Mouse (Mus musculus): ENCODE measurements around the gene Slc2a4. TPM values are rescaled to one million over a fixed set of nuclear protein-coding genes. Genes with fewer than 3 reads are reported as not detected.
"Not testable (repeated sequence)": the region's sequence is repeated elsewhere in the genome, so short reads cannot be mapped to it uniquely, and the experiment has no call there.

Gene Slc2a4
- polyA plus RNA-seq, 1 experiment from 2014 or later, result 34.1 TPM

DNA sequence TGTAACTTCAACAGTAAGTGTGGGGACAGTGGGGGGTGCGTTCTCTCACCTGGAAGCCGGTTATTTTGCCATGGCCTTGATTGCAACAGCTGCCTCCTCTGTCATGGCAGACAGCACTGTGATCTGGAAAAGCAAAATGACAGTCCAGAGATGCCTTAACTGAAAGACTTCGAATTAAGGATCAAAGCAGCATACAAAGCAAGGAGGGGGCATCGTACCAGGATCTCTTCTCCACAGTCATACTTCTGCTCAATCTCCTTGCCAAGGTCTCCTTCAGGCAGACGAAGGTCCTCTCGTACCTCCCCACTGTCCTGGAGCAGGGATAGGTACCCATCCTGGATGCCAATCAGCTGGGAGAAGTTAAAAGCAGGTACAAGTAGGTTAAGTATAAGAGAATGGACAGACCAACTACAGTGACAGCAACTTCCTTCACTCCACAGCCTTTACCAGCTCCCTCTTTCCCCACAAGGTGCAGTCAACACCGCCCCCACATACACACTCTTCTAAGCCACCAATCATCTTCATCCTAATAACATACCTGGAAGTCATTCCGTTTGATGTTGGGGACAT lies 30.5 kb downstream of the Slc2a4 start:
- no peak overlapping the region for H3K27ac ChIP-seq
- no peak overlapping the region for H3K9ac ChIP-seq (replicated peaks)
- H3K4me3 ChIP-seq (replicated peaks), result no peak overlapping the region
- H3K9me3 ChIP-seq, result no peaks in the 10 kb centered on the region
- 86% methylated on average over 8 of the region's 8 CpGs for WGBS
- peaks cover 50% of the 10 kb centered on the region for H3K4me1 ChIP-seq (replicated peaks)
- no peaks in the 10 kb centered on the region for H3K27me3 ChIP-seq
- H3K4me2 ChIP-seq, result no peak overlapping the region
- ATAC-seq (ENCODE audit: insufficient number of reproducible peaks, insufficient read depth, low FRiP score, low TSS enrichment, low read depth), result no peak
- H3K36me3 ChIP-seq, result peaks cover 60% of the 10 kb centered on the region

DNA sequence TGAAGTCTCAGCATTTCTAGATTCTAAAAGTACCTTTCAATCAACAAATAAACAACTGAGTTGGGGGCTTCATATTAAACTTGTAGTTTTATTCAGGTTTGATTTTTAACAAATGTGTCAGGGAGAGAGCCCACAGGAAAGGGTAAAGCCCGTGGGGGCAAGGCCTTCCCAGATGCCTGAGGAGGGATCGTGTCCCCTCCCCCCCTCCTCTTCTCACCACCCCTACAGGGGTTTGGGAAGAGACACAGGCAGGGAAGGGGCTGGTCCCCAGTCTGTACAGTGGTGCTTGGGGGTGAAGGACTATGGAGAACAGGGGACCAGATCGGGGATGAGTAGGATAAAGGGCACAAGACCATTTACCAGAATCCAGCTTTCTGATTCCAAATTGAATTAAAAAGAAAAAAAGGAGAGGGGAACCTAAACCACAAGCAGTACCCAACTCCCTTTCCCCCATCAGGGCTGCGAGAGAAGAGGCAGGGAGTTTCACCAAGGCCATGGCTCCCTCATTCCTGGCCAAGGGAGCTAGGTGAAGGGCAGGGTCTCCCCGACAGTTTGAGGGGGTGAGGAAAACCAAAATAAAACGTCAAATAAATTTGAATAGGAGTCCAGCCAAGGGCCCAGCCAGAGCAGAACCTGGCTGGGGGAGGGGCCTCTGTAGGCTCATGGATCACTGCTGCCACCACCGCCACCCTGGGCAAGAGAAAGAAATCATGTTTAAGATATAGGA lies 31.2 kb downstream of the Slc2a4 start:
- not testable (repeated sequence) for H3K9ac ChIP-seq (replicated peaks); ATAC-seq (ENCODE audit: insufficient number of reproducible peaks, insufficient read depth, low FRiP score, low TSS enrichment, low read depth); H3K4me3 ChIP-seq (replicated peaks); H3K9me3 ChIP-seq; H3K27me3 ChIP-seq; H3K27ac ChIP-seq; H3K4me2 ChIP-seq
- Histone ChIP-seq H3K36me3 (peaks cover 67% of the 10 kb centered on the region), H3K4me1 (replicated peaks) (peaks cover 50% of the 10 kb centered on the region)
- WGBS, result 65% methylated on average over 7 of the region's 7 CpGs

DNA sequence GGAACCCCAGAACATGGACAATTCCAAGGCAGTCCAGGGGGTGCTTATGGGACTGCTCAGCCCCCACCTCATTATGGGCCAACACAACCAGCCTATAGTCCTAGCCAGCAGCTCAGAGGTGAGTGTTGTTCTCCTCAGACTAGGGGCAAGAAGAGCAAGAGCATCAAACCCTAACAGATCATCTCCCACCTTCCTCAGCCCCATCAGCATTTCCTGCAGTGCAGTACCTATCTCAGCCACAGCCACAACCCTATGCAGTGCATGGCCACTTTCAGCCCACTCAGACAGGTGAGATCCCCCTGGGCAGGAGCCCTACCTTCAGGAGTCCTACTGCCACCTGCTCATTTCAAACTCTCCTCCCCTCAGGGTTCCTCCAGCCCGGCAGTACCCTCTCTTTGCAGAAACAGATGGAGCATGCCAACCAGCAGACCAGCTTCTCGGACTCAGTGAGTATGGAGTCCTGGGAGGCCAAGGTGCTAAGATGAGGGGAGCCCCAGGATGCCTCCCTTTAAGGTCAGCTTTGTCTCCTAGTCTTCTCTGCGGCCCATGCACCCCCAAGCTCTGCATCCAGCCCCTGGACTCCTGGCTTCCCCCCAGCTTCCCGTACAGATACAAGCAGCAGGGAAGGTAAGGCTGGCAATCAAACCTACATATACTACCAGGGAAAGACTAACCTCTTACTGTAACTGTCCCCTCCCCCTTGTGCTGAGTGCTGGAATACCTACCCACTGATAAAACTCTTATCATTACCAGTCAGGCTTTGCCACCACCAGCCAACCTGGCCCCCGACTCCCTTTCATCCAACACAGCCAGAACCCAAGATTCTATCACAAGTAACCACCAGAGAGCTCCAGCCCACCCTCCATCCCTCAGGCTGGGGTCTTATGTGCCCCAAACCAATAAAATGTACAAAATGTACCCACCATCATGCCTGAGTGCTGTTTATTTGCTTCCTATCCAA lies 32.0 kb downstream of the Slc2a4 start:
- ATAC-seq (ENCODE audit: insufficient number of reproducible peaks, insufficient read depth, low FRiP score, low TSS enrichment, low read depth), result no peak
- H3K4me3 ChIP-seq (replicated peaks), result peak overlapping the region; percentile 13; the same call in 1 of the 2 replicates
- no peaks in the 10 kb centered on the region for H3K9me3 ChIP-seq
- H3K9ac ChIP-seq (replicated peaks), result no peak overlapping the region; the same call in 1 of the 2 replicates
- H3K4me1 ChIP-seq (replicated peaks), result peaks cover 50% of the 10 kb centered on the region
- H3K4me2 ChIP-seq, result peak overlapping the region; percentile 98
- WGBS, result 59% methylated on average over 5 of the region's 5 CpGs
- peaks cover 76% of the 10 kb centered on the region for H3K36me3 ChIP-seq
- no peaks in the 10 kb centered on the region for H3K27me3 ChIP-seq
- 0 out of 2 replicates have a peak overlapping the region, but pooled peaks have one; percentile 12 for H3K27ac ChIP-seq

- peaks cover 85% of the 10 kb centered on the region for H3K36me3 ChIP-seq
- no peaks in the 10 kb centered on the region for H3K27me3 ChIP-seq
- no peak overlapping the region; the same call in 1 of the 2 replicates for H3K9ac ChIP-seq (replicated peaks)
- 31% methylated on average over 9 of the region's 9 CpGs for WGBS
- ATAC-seq (ENCODE audit: insufficient number of reproducible peaks, insufficient read depth, low FRiP score, low TSS enrichment, low read depth), result no peak
- peak overlapping the region; percentile 98 for H3K4me2 ChIP-seq
- no peaks in the 10 kb centered on the region for H3K9me3 ChIP-seq
- no peak overlapping the region for H3K27ac ChIP-seq
- peaks cover 50% of the 10 kb centered on the region for H3K4me1 ChIP-seq (replicated peaks)
- peak overlapping the region; percentile 92 for H3K4me3 ChIP-seq (replicated peaks)
Measured at GRCm38 (mm10) chr11:69914917-69915430, 33.0 kb downstream of the Slc2a4 start.

- 4% methylated on average over 17 of the region's 17 CpGs for WGBS
- Histone ChIP-seq H3K27ac (peak overlapping the region; percentile 92), H3K4me3 (replicated peaks) (peak overlapping the region; percentile 92), H3K27me3 (no peaks in the 10 kb centered on the region), H3K9me3 (no peaks in the 10 kb centered on the region), H3K9ac (replicated peaks) (peak overlapping the region; percentile 93), H3K4me1 (replicated peaks) (peaks cover 44% of the 10 kb centered on the region), H3K36me3 (peaks cover 91% of the 10 kb centered on the region), H3K4me2 (peak overlapping the region; percentile 98)
- no peak for ATAC-seq (ENCODE audit: insufficient number of reproducible peaks, insufficient read depth, low FRiP score, low TSS enrichment, low read depth)
Measured at GRCm38 (mm10) chr11:69914372-69914764, 33.6 kb downstream of the Slc2a4 start.

- no peaks in the 10 kb centered on the region for H3K27me3 ChIP-seq
- H3K27ac ChIP-seq, result peak within 1 kb of the TSS; percentile 92
- H3K4me3 ChIP-seq (replicated peaks), result peak within 1 kb of the TSS; percentile 92
- H3K36me3 ChIP-seq, result peaks cover 91% of the 10 kb centered on the region
- 2% methylated on average over 61 of the region's 61 CpGs for WGBS
- H3K9me3 ChIP-seq, result no peaks in the 10 kb centered on the region
- peak within 1 kb of the TSS; percentile 93 for H3K9ac ChIP-seq (replicated peaks)
- H3K4me1 ChIP-seq (replicated peaks), result peaks cover 39% of the 10 kb centered on the region
- H3K4me2 ChIP-seq, result peak within 1 kb of the TSS; percentile 98
- ATAC-seq (ENCODE audit: insufficient number of reproducible peaks, insufficient read depth, low FRiP score, low TSS enrichment, low read depth), result peak; percentile 71
Measured at GRCm38 (mm10) chr11:69913554-69914371, 34.2 kb downstream of the Slc2a4 start, which contains the start of gene Gps2. Gps2 (plus strand) TSS chr11:69913888.

- H3K4me3 ChIP-seq (replicated peaks), result peak overlapping the region; percentile 92
- no peaks in the 10 kb centered on the region for H3K27me3 ChIP-seq
- H3K9me3 ChIP-seq, result no peaks in the 10 kb centered on the region
- H3K4me1 ChIP-seq (replicated peaks), result peaks cover 33% of the 10 kb centered on the region
- H3K36me3 ChIP-seq, result peaks cover 91% of the 10 kb centered on the region
- peak overlapping the region; percentile 92; the same call in 1 of the 2 replicates for H3K27ac ChIP-seq
- 75% methylated on average over 15 of the region's 15 CpGs for WGBS
- peak overlapping the region; percentile 98 for H3K4me2 ChIP-seq
- ATAC-seq (ENCODE audit: insufficient number of reproducible peaks, insufficient read depth, low FRiP score, low TSS enrichment, low read depth), result 0 out of 2 replicates have a peak, but pooled peaks have one; percentile 24
- peak overlapping the region; percentile 93 for H3K9ac ChIP-seq (replicated peaks)
Measured at GRCm38 (mm10) chr11:69912716-69913530, 35.1 kb downstream of the Slc2a4 start.

- Histone ChIP-seq H3K4me2 (no peak overlapping the region), H3K27ac (no peak overlapping the region), H3K9ac (replicated peaks) (no peak overlapping the region), H3K4me1 (replicated peaks) (peaks cover 27% of the 10 kb centered on the region), H3K36me3 (peaks cover 91% of the 10 kb centered on the region), H3K9me3 (no peaks in the 10 kb centered on the region), H3K27me3 (no peaks in the 10 kb centered on the region), H3K4me3 (replicated peaks) (no peak overlapping the region)
- WGBS, result 93% methylated on average over 6 of the region's 6 CpGs
- ATAC-seq (ENCODE audit: insufficient number of reproducible peaks, insufficient read depth, low FRiP score, low TSS enrichment, low read depth), result no peak
Measured at GRCm38 (mm10) chr11:69911701-69912100, 36.3 kb downstream of the Slc2a4 start.

GRCm38 (mm10) chr11:69910781-69911560 lies 37.0 kb downstream of the Slc2a4 start:
- H3K4me3 ChIP-seq (replicated peaks), result no peak overlapping the region
- H3K9ac ChIP-seq (replicated peaks), result no peak overlapping the region
- peaks cover 91% of the 10 kb centered on the region for H3K36me3 ChIP-seq
- H3K4me1 ChIP-seq (replicated peaks), result peaks cover 25% of the 10 kb centered on the region
- WGBS, result 93% methylated on average over 17 of the region's 17 CpGs
- H3K27me3 ChIP-seq, result no peaks in the 10 kb centered on the region
- no peaks in the 10 kb centered on the region for H3K9me3 ChIP-seq
- no peak overlapping the region for H3K27ac ChIP-seq
- no peak overlapping the region for H3K4me2 ChIP-seq
- no peak for ATAC-seq (ENCODE audit: insufficient number of reproducible peaks, insufficient read depth, low FRiP score, low TSS enrichment, low read depth)
